Comparison of ENCODE assay signal across 8 mouse cellular contexts in genomic region chr2:30699797-30700454, GRCm38 (mm10).
DNase-seq lines count a peak whose midpoint lies in the region; ATAC-seq and TF ChIP-seq lines count a peak whose summit lies in the region.

No protein-coding gene starts in this region.

- H3K27ac ChIP-seq in lung, embryonic 16.5 days (ENCODE audit: low read length) = peak overlapping the region; percentile 58
- peak overlapping the region; percentile 7; the same call in 1 of the 2 replicates for H3K27ac ChIP-seq in olfactory bulb, adult 2 months (ENCODE audit: insufficient read depth, low read depth, low read length)

- WGBS in lung, embryonic 16.5 days = 29% methylated on average over 6 of the region's 6 CpGs
- WGBS in olfactory bulb, adult 2 months = 31% methylated on average over 6 of the region's 6 CpGs

- no peaks in the 10 kb centered on the region for H3K27me3 ChIP-seq in lung, embryonic 16.5 days (ENCODE audit: control insufficient read depth, insufficient read depth, low read depth, low read length)

- peak overlapping the region; percentile 34 for H3K9ac ChIP-seq in lung, embryonic 16.5 days (ENCODE audit: low read length)

- TF ChIP-seq POLR2A in olfactory bulb, adult 2 months (IDR thresholded peaks at IDR 0.05; ENCODE audit: insufficient read depth, low read depth, low read length) = no peak

- peak; percentile 80 for ATAC-seq in lung, embryonic 16.5 days (ENCODE audit: low read depth)

- peak; percentile 70 for DNase-seq in Muller cell, postnatal 12 days (ENCODE audit: inconsistent ontology term)
- DNase-seq in cerebellum, adult 18-20 months = peak; percentile 83 to 93
- peak; percentile 76 for DNase-seq in forelimb bud, embryonic 11.5 days (ENCODE audit: low read depth, low spot score)
- peak; percentile 80 for DNase-seq in heart, postnatal 4 days
- DNase-seq in layer of hippocampus, adult 11-12 months (ENCODE audit: low spot score) = peak; percentile 91
- DNase-seq in thymus, postnatal 4 days = peak; percentile 79

- no peaks in the 10 kb centered on the region for H3K9me3 ChIP-seq in lung, embryonic 16.5 days (ENCODE audit: control insufficient read depth, low read length)

- H3K36me3 ChIP-seq in lung, embryonic 16.5 days (ENCODE audit: control insufficient read depth, insufficient read depth, low read length) = no peaks in the 10 kb centered on the region

- peak overlapping the region; percentile 4; the same call in 1 of the 2 replicates for H3K4me2 ChIP-seq in lung, embryonic 16.5 days (ENCODE audit: low read depth, low read length)

- TF ChIP-seq CTCF in olfactory bulb, adult 2 months (IDR thresholded peaks at IDR 0.05; ENCODE audit: insufficient read depth, low read depth, low read length) = no peak

- H3K4me1 ChIP-seq in lung, embryonic 16.5 days (replicated peaks; ENCODE audit: control insufficient read depth, insufficient read depth, low read length) = peaks cover 24% of the 10 kb centered on the region
- H3K4me1 ChIP-seq in olfactory bulb, adult 2 months (ENCODE audit: control insufficient read depth, insufficient read depth, low read length) = peaks cover 25% of the 10 kb centered on the region

- no peak overlapping the region for H3K4me3 ChIP-seq in lung, embryonic 16.5 days (ENCODE audit: low read length)
- H3K4me3 ChIP-seq in olfactory bulb, adult 2 months (ENCODE audit: insufficient read depth, low read depth, low read length) = no peak overlapping the region
